Mouse (Mus musculus) mature B cell (primary cell): ENCODE results near the gene 1700021F07Rik.

Experiments
- in situ Hi-C: fragments of 300-500 bp; cut with MboI; formaldehyde crosslinking; loops from 2 replicates; pipeline ENCODE4 v1.14.3; 2019

The 1700021F07Rik gene

GRCm38 (mm10) chr2:173522376-173522775, at the start of gene 1700021F07Rik:
Gene 1700021F07Rik (plus strand): TSS chr2:173522586.
- in situ Hi-C loops, result no loop called here

- in situ Hi-C loops, result no loop called here
Measured at GRCm38 (mm10) chr2:173473233-173473632, 49.2 kb upstream of the 1700021F07Rik start.

GRCm38 (mm10) chr2:173479050-173479449, 43.3 kb upstream of the 1700021F07Rik start:
- in situ Hi-C loops, result no loop called here

- in situ Hi-C loops, result no loop called here
Measured at GRCm38 (mm10) chr2:173484486-173484885, 37.9 kb upstream of the 1700021F07Rik start.

GRCm38 (mm10) chr2:173499612-173500011, 22.8 kb upstream of the 1700021F07Rik start:
- in situ Hi-C loops, result no loop called here

- in situ Hi-C loops, result no loop called here
Measured at GRCm38 (mm10) chr2:173513977-173514376, 8.4 kb upstream of the 1700021F07Rik start.

GRCm38 (mm10) chr2:173515186-173515585, 7.2 kb upstream of the 1700021F07Rik start:
- in situ Hi-C loops, result no loop called here

GRCm38 (mm10) chr2:173516150-173516855, 6.1 kb upstream of the 1700021F07Rik start:
- in situ Hi-C loops, result no loop called here

- in situ Hi-C loops, result no loop called here
Measured at GRCm38 (mm10) chr2:173528493-173528892, 6.1 kb downstream of the 1700021F07Rik start.

GRCm38 (mm10) chr2:173532711-173533462, 10.5 kb downstream of the 1700021F07Rik start:
- in situ Hi-C loops, result no loop called here

GRCm38 (mm10) chr2:173534581-173534980, 12.2 kb downstream of the 1700021F07Rik start:
- in situ Hi-C loops, result no loop called here

- in situ Hi-C loops, result no loop called here
Measured at GRCm38 (mm10) chr2:173535390-173535789, 13.0 kb downstream of the 1700021F07Rik start.

GRCm38 (mm10) chr2:173535886-173536285, 13.5 kb downstream of the 1700021F07Rik start:
- in situ Hi-C loops, result no loop called here

- in situ Hi-C loops, result loop anchor here (10.0 kb wide), 2 partner anchors 305 to 345 kb away; no protein-coding TSS in a partner anchor
Measured at GRCm38 (mm10) chr2:173539781-173540180, 17.4 kb downstream of the 1700021F07Rik start.

GRCm38 (mm10) chr2:173541748-173542147, 19.4 kb downstream of the 1700021F07Rik start:
- in situ Hi-C loops, result loop anchor here (10.0 kb wide), 2 partner anchors 307 to 347 kb away; no protein-coding TSS in a partner anchor

GRCm38 (mm10) chr2:173542716-173543115, 20.3 kb downstream of the 1700021F07Rik start:
- in situ Hi-C loops, result loop anchor here (10.0 kb wide), 2 partner anchors 308 to 348 kb away; no protein-coding TSS in a partner anchor

GRCm38 (mm10) chr2:173545992-173546703, 23.8 kb downstream of the 1700021F07Rik start:
- in situ Hi-C loops, result loop anchor here (10.0 kb wide), 2 partner anchors 311 to 351 kb away; no protein-coding TSS in a partner anchor

- in situ Hi-C loops, result loop anchor here (10.0 kb wide), 2 partner anchors 314 to 354 kb away; no protein-coding TSS in a partner anchor
Measured at GRCm38 (mm10) chr2:173549236-173549635, 26.9 kb downstream of the 1700021F07Rik start.

- in situ Hi-C loops, result loop anchor here (25.0 kb wide), 1 partner anchor 713 kb away; no protein-coding TSS in a partner anchor
Measured at GRCm38 (mm10) chr2:173550681-173551080, 28.3 kb downstream of the 1700021F07Rik start.

GRCm38 (mm10) chr2:173553863-173554262, 31.5 kb downstream of the 1700021F07Rik start:
- in situ Hi-C loops, result loop anchor here (25.0 kb wide), 1 partner anchor 717 kb away; no protein-coding TSS in a partner anchor

- in situ Hi-C loops, result loop anchor here (25.0 kb wide), 1 partner anchor 722 kb away; no protein-coding TSS in a partner anchor
Measured at GRCm38 (mm10) chr2:173558754-173559396, 36.5 kb downstream of the 1700021F07Rik start.
